Comparison of ENCODE assay signal across 8 mouse cellular contexts in genomic region chr14:119857338-119858291, GRCm38 (mm10).
DNase-seq lines count a peak whose midpoint lies in the region; ATAC-seq and TF ChIP-seq lines count a peak whose summit lies in the region.

No protein-coding gene starts in this region.

- 44% methylated on average over 23 of the region's 23 CpGs for WGBS in heart, embryonic 13.5 days
- WGBS in forebrain, embryonic 14.5 days, result 46% methylated on average over 23 of the region's 23 CpGs
- 38% methylated on average over 23 of the region's 23 CpGs for WGBS in neural tube, embryonic 15.5 days
- 62% methylated on average over 23 of the region's 23 CpGs for WGBS in lung, postnatal 0 days

- no peak for TF ChIP-seq CTCF in lung, postnatal 0 days (IDR thresholded peaks at IDR 0.05)

- no peak overlapping the region for H3K27ac ChIP-seq in heart, embryonic 13.5 days (replicated peaks)
- H3K27ac ChIP-seq in forebrain, embryonic 14.5 days (ENCODE audit: low read depth, low read length), result peak overlapping the region; percentile 49
- H3K27ac ChIP-seq in neural tube, embryonic 15.5 days (replicated peaks), result peak overlapping the region; percentile 73
- no peak overlapping the region for H3K27ac ChIP-seq in lung, postnatal 0 days (ENCODE audit: low read length)

- DNase-seq in heart, postnatal 14 days, result no peak
- peak; percentile 68 for DNase-seq in forebrain, embryonic 14.5 days (ENCODE audit: low spot score)
- peak; percentile 75 for DNase-seq in layer of hippocampus, adult 9-11 months
- no peak for DNase-seq in lung, postnatal 0 days (ENCODE audit: low spot score)
- no peak for DNase-seq in urinary bladder, adult 2 months (ENCODE audit: low spot score)
- no peak for DNase-seq in adrenal gland, postnatal 36 days

- intact Hi-C loops in heart, postnatal 14 days (cut with DNase I), result loop anchor here (10.0 kb wide), 1 partner anchor 753 kb away; no protein-coding TSS in a partner anchor

- H3K4me3 ChIP-seq in heart, embryonic 13.5 days, result peak overlapping the region; percentile 36
- H3K4me3 ChIP-seq in forebrain, embryonic 14.5 days (ENCODE audit: low read depth, low read length), result no peak overlapping the region
- peak overlapping the region; percentile 13; the same call in 1 of the 2 replicates for H3K4me3 ChIP-seq in neural tube, embryonic 15.5 days (replicated peaks)
- no peak overlapping the region for H3K4me3 ChIP-seq in lung, postnatal 0 days (ENCODE audit: low read depth, low read length)

- no peaks in the 10 kb centered on the region for H3K9me3 ChIP-seq in heart, embryonic 13.5 days
- H3K9me3 ChIP-seq in forebrain, embryonic 14.5 days (replicated peaks; ENCODE audit: control insufficient read depth, low read length), result no peaks in the 10 kb centered on the region
- no peaks in the 10 kb centered on the region for H3K9me3 ChIP-seq in neural tube, embryonic 15.5 days (replicated peaks)
- H3K9me3 ChIP-seq in lung, postnatal 0 days (ENCODE audit: low read length), result no peaks in the 10 kb centered on the region

- H3K9ac ChIP-seq in heart, embryonic 13.5 days, result peak overlapping the region; percentile 41; the same call in 1 of the 2 replicates
- no peak overlapping the region; the same call in 1 of the 2 replicates for H3K9ac ChIP-seq in forebrain, embryonic 14.5 days (ENCODE audit: low read length)
- H3K9ac ChIP-seq in neural tube, embryonic 15.5 days (replicated peaks), result peak overlapping the region; percentile 23; the same call in 1 of the 2 replicates
- H3K9ac ChIP-seq in lung, postnatal 0 days (replicated peaks; ENCODE audit: low read depth), result no peak overlapping the region

- TF ChIP-seq EP300 in lung, postnatal 0 days (IDR thresholded peaks at IDR 0.05), result no peak

- H3K4me1 ChIP-seq in heart, embryonic 13.5 days, result peaks cover 9% of the 10 kb centered on the region; the same call in 1 of the 2 replicates
- no peaks in the 10 kb centered on the region; the same call in none of the 2 replicates for H3K4me1 ChIP-seq in forebrain, embryonic 14.5 days (ENCODE audit: control insufficient read depth, insufficient read depth, low read length)
- peaks cover 26% of the 10 kb centered on the region for H3K4me1 ChIP-seq in neural tube, embryonic 15.5 days
- no peaks in the 10 kb centered on the region for H3K4me1 ChIP-seq in lung, postnatal 0 days (ENCODE audit: insufficient read depth, low read depth, low read length)

- peaks cover 4% of the 10 kb centered on the region; the same call in 1 of the 2 replicates for H3K27me3 ChIP-seq in heart, embryonic 13.5 days (replicated peaks)
- H3K27me3 ChIP-seq in forebrain, embryonic 14.5 days (replicated peaks; ENCODE audit: control insufficient read depth, insufficient read depth, low read length), result no peaks in the 10 kb centered on the region
- H3K27me3 ChIP-seq in neural tube, embryonic 15.5 days (replicated peaks), result no peaks in the 10 kb centered on the region
- no peaks in the 10 kb centered on the region for H3K27me3 ChIP-seq in lung, postnatal 0 days (replicated peaks; ENCODE audit: insufficient read depth, low read length)

- H3K4me2 ChIP-seq in heart, embryonic 13.5 days, result peak overlapping the region; percentile 68
- H3K4me2 ChIP-seq in forebrain, embryonic 14.5 days (ENCODE audit: low read length), result peak overlapping the region; percentile 38
- peak overlapping the region; percentile 48 for H3K4me2 ChIP-seq in neural tube, embryonic 15.5 days
- H3K4me2 ChIP-seq in lung, postnatal 0 days (replicated peaks; ENCODE audit: low read depth, low read length), result no peak overlapping the region

- no peak for ATAC-seq in heart, embryonic 13.5 days (ENCODE audit: extremely low read depth, insufficient number of reproducible peaks, low FRiP score, low TSS enrichment)
- ATAC-seq in forebrain, embryonic 14.5 days, result peak; percentile 87
- peak; percentile 79 for ATAC-seq in neural tube, embryonic 15.5 days (ENCODE audit: low FRiP score)
- no peak for ATAC-seq in lung, postnatal 0 days

- no peaks in the 10 kb centered on the region for H3K36me3 ChIP-seq in heart, embryonic 13.5 days
- no peaks in the 10 kb centered on the region for H3K36me3 ChIP-seq in forebrain, embryonic 14.5 days (ENCODE audit: control insufficient read depth, insufficient read depth, low read length)
- H3K36me3 ChIP-seq in neural tube, embryonic 15.5 days, result no peaks in the 10 kb centered on the region
- no peaks in the 10 kb centered on the region for H3K36me3 ChIP-seq in lung, postnatal 0 days (ENCODE audit: insufficient read depth, low read length)

Comparison
In these comparisons a context has a peak if more than half of its experiments do, and no peak if none do; other contexts are left out.
1. ATAC-seq: peak in forebrain, embryonic 14.5 days (single experiment) and neural tube, embryonic 15.5 days (single experiment); none in heart, embryonic 13.5 days (single experiment) and lung, postnatal 0 days (single experiment).
2. H3K27ac ChIP-seq: peak in forebrain, embryonic 14.5 days (single experiment) and neural tube, embryonic 15.5 days (single experiment); none in heart, embryonic 13.5 days (single experiment) and lung, postnatal 0 days (single experiment).
3. H3K4me3 ChIP-seq: peak in heart, embryonic 13.5 days (single experiment) and neural tube, embryonic 15.5 days (single experiment); none in forebrain, embryonic 14.5 days (single experiment) and lung, postnatal 0 days (single experiment).
4. H3K9ac ChIP-seq: peak in heart, embryonic 13.5 days (single experiment) and neural tube, embryonic 15.5 days (single experiment); none in forebrain, embryonic 14.5 days (single experiment) and lung, postnatal 0 days (single experiment).
5. DNase-seq: peak in forebrain, embryonic 14.5 days (single experiment) and layer of hippocampus, adult 9-11 months (single experiment); none in heart, postnatal 14 days (0 of 2), lung, postnatal 0 days (single experiment), urinary bladder, adult 2 months (single experiment) and adrenal gland, postnatal 36 days (0 of 2).